Mouse (Mus musculus) kidney, postnatal 0 days (tissue): ENCODE measurements at regions not wholly inside any gene's neighbourhood (a gene's known extent, or its start where the extent isn't known, plus 50 kb on each side); places are given as distances from the start of the nearest gene placed in this dataset.

Experiments used
- ATAC-seq: fragments of 200-750 bp; cut with Nextera tagmentation; replicated peaks from 2 replicates; pipeline ENCODE4 v1.8.0; 2017; ENCODE audit warnings: low read depth, moderate number of reproducible peaks, moderate TSS enrichment, moderate library complexity; ENCODE audit not compliant: low FRiP score
- DNase-seq: peaks from one replicate; pipeline ENCODE4 v3.0.0-alpha.2; 2016; ENCODE audit warnings: low spot score
- H3K27ac ChIP-seq: fragments of 300-500 bp; sonication (generic); 2 replicates; pipeline ENCODE4 v1.5.1; 2014; ENCODE audit warnings: mild to moderate bottlenecking
- H3K27me3 ChIP-seq: fragments of 300-500 bp; sonication (generic); 2 replicates; pipeline ENCODE4 v1.6.1; 2014; ENCODE audit warnings: low read length, mixed read lengths; ENCODE audit not compliant: insufficient read depth
- H3K36me3 ChIP-seq: fragments of 300-500 bp; sonication (generic); 2 replicates; pipeline ENCODE4 v1.6.1; 2014; ENCODE audit warnings: low read length, mixed read lengths; ENCODE audit not compliant: insufficient read depth
- H3K4me1 ChIP-seq: fragments of 300-500 bp; sonication (generic); replicated peaks from 2 replicates; pipeline ENCODE4 v1.6.1; 2014; ENCODE audit warnings: antibody characterized with exemption, low read length, mixed read lengths; ENCODE audit not compliant: insufficient read depth
- H3K4me2 ChIP-seq: fragments of 300-500 bp; sonication (generic); 2 replicates; pipeline ENCODE4 v1.6.1; 2014; ENCODE audit warnings: mild to moderate bottlenecking, low read length, moderate library complexity, mixed read lengths
- H3K4me3 ChIP-seq: fragments of 300-500 bp; sonication (generic); replicated peaks from 2 replicates; pipeline ENCODE4 v1.5.1; 2014; ENCODE audit warnings: low read depth, low read length
- H3K9ac ChIP-seq: fragments of 300-500 bp; sonication (generic); 2 replicates; pipeline ENCODE4 v1.6.1; 2014; ENCODE audit warnings: low read depth, low read length
- H3K9me3 ChIP-seq: fragments of 300-500 bp; sonication (generic); replicated peaks from 2 replicates; pipeline ENCODE4 v1.6.1; 2016; ENCODE audit warnings: low read length, inconsistent platforms, mixed read lengths
- CTCF ChIP-seq: IDR thresholded peaks from 2 replicates; pipeline ENCODE4 v1.5.1; 2016; ENCODE audit warnings: antibody characterized with exemption, low read depth, mild to moderate bottlenecking, moderate library complexity
- WGBS: fragments of 180-500 bp; shearing (Covaris S2); extraction: QIAGEN DNeasy Blood & Tissue Kit; methylation state at CpG from one replicate; pipeline ENCODE4 v1.1.7; 2014; 5-methylcytosine and 5-hydroxymethylcytosine counted together

GRCm38 (mm10) chr1:114552719-114553118 is 1131.8 kb upstream of the Cntnap5a start:
- DNase-seq (no peak), ATAC-seq (no peak)
- Histone ChIP-seq H3K27ac (no peak overlapping the region), H3K36me3 (no peaks in the 10 kb centered on the region), H3K4me3 (no peak overlapping the region), H3K4me2 (no peak overlapping the region), H3K9me3 (no peaks in the 10 kb centered on the region), H3K4me1 (no peaks in the 10 kb centered on the region), H3K27me3 (no peaks in the 10 kb centered on the region), H3K9ac (no peak overlapping the region)
- 55% methylated on average over 1 of the region's 1 CpGs for WGBS
- no peak for TF ChIP-seq CTCF

GRCm38 (mm10) chr1:114554453-114554852 is 1130.1 kb upstream of the Cntnap5a start:
- Histone ChIP-seq H3K4me3 (no peak overlapping the region), H3K27me3 (no peaks in the 10 kb centered on the region), H3K4me1 (no peaks in the 10 kb centered on the region), H3K9me3 (no peaks in the 10 kb centered on the region), H3K9ac (no peak overlapping the region), H3K27ac (no peak overlapping the region), H3K4me2 (no peak overlapping the region), H3K36me3 (no peaks in the 10 kb centered on the region)
- no peak for TF ChIP-seq CTCF
- no peak for DNase-seq
- WGBS = 71% methylated on average over 2 of the region's 2 CpGs
- ATAC-seq = no peak
